Mouse (Mus musculus) hindbrain, embryonic 14.5 days (tissue): ENCODE data around the gene Rnf145. TPM values are rescaled to one million over a fixed set of nuclear protein-coding genes. Genes with fewer than 3 reads are reported as not detected.

ENCODE experiments used
- microRNA-seq: library from miRNA; unstranded; fragments of <30 nt; microRNA quantifications from one replicate; pipeline ENCODE4, GENCODE M21; 2016
- polyA plus RNA-seq: library from polyadenylated mRNA; unstranded; fragments of >200 nt; fragmentation: Nextera tagmentation; extraction: Ambion mirVana; gene quantifications from 2 replicates; pipeline ENCODE4 v1.2.1, GENCODE M21; 2014

The Rnf145 gene
- polyA plus RNA-seq, 1 experiment from 2014 or later = 134 TPM

Small RNAs within 50 kb of the gene (microRNA-seq; reads per million reads assigned to microRNA genes)
- gene Gm22121 = not detected

Other genes with a start within 250 kb of the Rnf145 start
- 0.13 and 0.18 TPM in 2 replicates for gene Il12b, start 118.9 kb upstream of the Rnf145 start, polyA plus RNA-seq
- 62.1 and 65.9 TPM in 2 replicates for gene Ublcp1, start 48.5 kb upstream of the Rnf145 start, polyA plus RNA-seq
- 123 TPM in 2 replicates for gene Ebf1, start 98.4 kb downstream of the Rnf145 start, polyA plus RNA-seq